In genomic region chr11:75141038-75141437, GRCm38 (mm10) we compare ENCODE assay signal across 10 mouse cellular contexts. TPM values are rescaled to one million over a fixed set of nuclear protein-coding genes. Genes with fewer than 3 reads are reported as not detected.
DNase-seq lines count a peak whose midpoint lies in the region; ATAC-seq and TF ChIP-seq lines count a peak whose summit lies in the region.
"Had no signal": no experiment of that assay in that cellular context is flagged by ENCODE, and none has a peak within 500 bp of the region (broad histone marks: within the 10 kb centered on the region; RNA-seq: fewer than 3 reads in every experiment).

No protein-coding gene starts in this region.

- no peak for DNase-seq in heart, adult 8-10 months (ENCODE audit: low spot score)
- DNase-seq in lung, embryonic 14.5 days = no peak
- DNase-seq in lung, postnatal 36 days = no peak
- DNase-seq in left cerebral cortex, adult 9 months (ENCODE audit: low spot score in 2 of 2) = no peak
- DNase-seq in left cerebral cortex, adult 11 months (ENCODE audit: low spot score) = no peak
- DNase-seq: cerebellum, postnatal 25 days had no signal

- H3K9ac ChIP-seq in heart, embryonic 12.5 days = 0 out of 2 replicates have a peak overlapping the region, but pooled peaks have one; percentile 11
- H3K9ac ChIP-seq in lung, embryonic 14.5 days = no peak overlapping the region
- no peak overlapping the region for H3K9ac ChIP-seq in stomach, embryonic 14.5 days (replicated peaks; ENCODE audit: low read depth, low read length)

- peaks cover 71% of the 10 kb centered on the region for H3K4me1 ChIP-seq in heart, embryonic 12.5 days (replicated peaks)
- peaks cover 28% of the 10 kb centered on the region for H3K4me1 ChIP-seq in lung, embryonic 14.5 days (ENCODE audit: insufficient read depth)
- H3K4me1 ChIP-seq in stomach, embryonic 14.5 days (ENCODE audit: control insufficient read depth, insufficient read depth, low read length) = peaks cover 55% of the 10 kb centered on the region

- no peak for ATAC-seq in heart, embryonic 12.5 days (ENCODE audit: insufficient number of reproducible peaks, low FRiP score)
- ATAC-seq in lung, embryonic 14.5 days (ENCODE audit: insufficient read depth) = no peak
- ATAC-seq in granulocyte monocyte progenitor cell, adult 5-6 weeks (replicated peaks; ENCODE audit: poor library complexity, severe bottlenecking) = peak; percentile 42
- no peak for ATAC-seq in stomach, embryonic 14.5 days (ENCODE audit: insufficient number of reproducible peaks, insufficient read depth, low FRiP score, low read depth)

- 59% methylated on average over 3 of the region's 3 CpGs for WGBS in heart, embryonic 12.5 days
- 58% methylated on average over 3 of the region's 3 CpGs for WGBS in lung, embryonic 14.5 days
- 50% methylated on average over 3 of the region's 3 CpGs for WGBS in stomach, embryonic 14.5 days

- no peaks in the 10 kb centered on the region for H3K9me3 ChIP-seq in heart, embryonic 12.5 days (replicated peaks)
- no peaks in the 10 kb centered on the region for H3K9me3 ChIP-seq in lung, embryonic 14.5 days (ENCODE audit: low read depth, low read length)
- no peaks in the 10 kb centered on the region for H3K9me3 ChIP-seq in stomach, embryonic 14.5 days (ENCODE audit: control insufficient read depth, low read depth, low read length)

- no peak overlapping the region for H3K4me2 ChIP-seq in heart, embryonic 12.5 days
- no peak overlapping the region for H3K4me2 ChIP-seq in lung, embryonic 14.5 days
- no peak overlapping the region for H3K4me2 ChIP-seq in stomach, embryonic 14.5 days (replicated peaks; ENCODE audit: low read depth, low read length)

- no peak overlapping the region for H3K27ac ChIP-seq in heart, embryonic 12.5 days (ENCODE audit: poor library complexity, severe bottlenecking)
- H3K27ac ChIP-seq in lung, embryonic 14.5 days (ENCODE audit: low read depth) = peak overlapping the region; percentile 75; the same call in 1 of the 2 replicates
- peak overlapping the region; percentile 91 for H3K27ac ChIP-seq in stomach, embryonic 14.5 days (ENCODE audit: low read length)
- H3K27ac ChIP-seq: macrophage had no signal

- no peak for TF ChIP-seq CTCF in lung, embryonic 14.5 days (IDR thresholded peaks at IDR 0.05; ENCODE audit: low read depth)

- no peaks in the 10 kb centered on the region for H3K27me3 ChIP-seq in heart, embryonic 12.5 days (replicated peaks)
- H3K27me3 ChIP-seq in lung, embryonic 14.5 days (ENCODE audit: insufficient read depth, low read length) = no peaks in the 10 kb centered on the region
- no peaks in the 10 kb centered on the region for H3K27me3 ChIP-seq in stomach, embryonic 14.5 days (ENCODE audit: control insufficient read depth, insufficient read depth, low read length)

- peaks cover 26% of the 10 kb centered on the region for H3K36me3 ChIP-seq in heart, embryonic 12.5 days
- peaks cover 26% of the 10 kb centered on the region for H3K36me3 ChIP-seq in lung, embryonic 14.5 days (ENCODE audit: insufficient read depth)
- H3K36me3 ChIP-seq in stomach, embryonic 14.5 days (ENCODE audit: control insufficient read depth, insufficient read depth, low read length) = peaks cover 13% of the 10 kb centered on the region

- H3K4me3 ChIP-seq in heart, embryonic 12.5 days = no peak overlapping the region
- H3K4me3 ChIP-seq in lung, embryonic 14.5 days (ENCODE audit: low read depth, low read length) = no peak overlapping the region
- no peak overlapping the region for H3K4me3 ChIP-seq in stomach, embryonic 14.5 days (ENCODE audit: low read depth, low read length)

RNA-seq across cellular contexts. Expression of gene Hic1, which starts 28.3 kb away (rescaled TPM):
- polyA plus RNA-seq in heart, embryonic 12.5 days (2016; fragmentation: Nextera tagmentation; extraction: Ambion mirVana) = 13.3 and 13.8 TPM in 2 replicates
- 10 to 100 TPM in 3 of 4 experiments, 1 to 10 TPM in 1; 7.6 to 19.4 (median 16.8) TPM for total RNA-seq in heart, adult 8-10 months (2022)
- 14.0 and 15.6 TPM in 2 replicates for polyA plus RNA-seq in lung, embryonic 14.5 days (2014; fragmentation: Nextera tagmentation; extraction: Ambion mirVana)
- total RNA-seq in granulocyte monocyte progenitor cell, adult 5-6 weeks (2014; fragmentation: Nextera tagmentation) = not detected in 2 replicates
- not detected in 2 replicates for total RNA-seq in granulocyte monocyte progenitor cell, adult 5-6 weeks (2017)
- 13.8 and 16.9 TPM in 2 replicates for polyA plus RNA-seq in stomach, embryonic 14.5 days (2014; fragmentation: Nextera tagmentation; extraction: Ambion mirVana)
- polyA plus RNA-seq: macrophage had no signal

RNA-seq across cellular contexts. Expression of gene Ovca2, which starts 37.6 kb away (rescaled TPM):
- 19.4 and 20.5 TPM in 2 replicates for polyA plus RNA-seq in heart, embryonic 12.5 days (2016; fragmentation: Nextera tagmentation; extraction: Ambion mirVana)
- 1 to 10 TPM; 5.6 to 6.9 (median 5.9) TPM for total RNA-seq in heart, adult 8-10 months (2022)
- 28.6 and 29.9 TPM in 2 replicates for polyA plus RNA-seq in lung, embryonic 14.5 days (2014; fragmentation: Nextera tagmentation; extraction: Ambion mirVana)
- total RNA-seq in granulocyte monocyte progenitor cell, adult 5-6 weeks (2014; fragmentation: Nextera tagmentation) = 17.1 and 20.1 TPM in 2 replicates
- total RNA-seq in granulocyte monocyte progenitor cell, adult 5-6 weeks (2017) = 16.1 and 16.4 TPM in 2 replicates
- 26.7 and 29.1 TPM in 2 replicates for polyA plus RNA-seq in stomach, embryonic 14.5 days (2014; fragmentation: Nextera tagmentation; extraction: Ambion mirVana)

RNA-seq across cellular contexts. Expression of gene Dph1, which starts 50.0 kb away (rescaled TPM):
- 23.3 and 23.5 TPM in 2 replicates for polyA plus RNA-seq in heart, embryonic 12.5 days (2016; fragmentation: Nextera tagmentation; extraction: Ambion mirVana)
- 10 to 100 TPM in 2 of 4 experiments, 1 to 10 TPM in 2; 8.1 to 11.2 (median 9.7) TPM for total RNA-seq in heart, adult 8-10 months (2022)
- polyA plus RNA-seq in lung, embryonic 14.5 days (2014; fragmentation: Nextera tagmentation; extraction: Ambion mirVana) = 25.0 and 26.5 TPM in 2 replicates
- total RNA-seq in granulocyte monocyte progenitor cell, adult 5-6 weeks (2014; fragmentation: Nextera tagmentation) = 7.6 and 17.1 TPM in 2 replicates
- total RNA-seq in granulocyte monocyte progenitor cell, adult 5-6 weeks (2017) = 8.9 and 10.6 TPM in 2 replicates
- polyA plus RNA-seq in stomach, embryonic 14.5 days (2014; fragmentation: Nextera tagmentation; extraction: Ambion mirVana) = 20.1 and 20.5 TPM in 2 replicates

RNA-seq across cellular contexts. Expression of gene Rtn4rl1, which starts 52.5 kb away (rescaled TPM):
- polyA plus RNA-seq in heart, embryonic 12.5 days (2016; fragmentation: Nextera tagmentation; extraction: Ambion mirVana) = 16.3 and 16.8 TPM in 2 replicates
- 1 to 10 TPM; 5.2 to 7.9 (median 6.8) TPM for total RNA-seq in heart, adult 8-10 months (2022)
- 1.1 and 1.5 TPM in 2 replicates for polyA plus RNA-seq in lung, embryonic 14.5 days (2014; fragmentation: Nextera tagmentation; extraction: Ambion mirVana)
- 0.37 and 1.0 TPM in 2 replicates for total RNA-seq in granulocyte monocyte progenitor cell, adult 5-6 weeks (2014; fragmentation: Nextera tagmentation)
- total RNA-seq in granulocyte monocyte progenitor cell, adult 5-6 weeks (2017) = 0.15 TPM in 1 of 2 replicates, not detected in the other
- 0.88 and 1.7 TPM in 2 replicates for polyA plus RNA-seq in stomach, embryonic 14.5 days (2014; fragmentation: Nextera tagmentation; extraction: Ambion mirVana)
